Mouse (Mus musculus): ENCODE data around the gene Plagl1. TPM values are rescaled to one million over a fixed set of nuclear protein-coding genes. Genes with fewer than 3 reads are reported as not detected.

The Plagl1 gene
- polyA plus RNA-seq, 1 experiment from 2014 or later: 157 TPM

GRCm38 (mm10) chr10:13150435-13150834 is 90.1 kb downstream of the Plagl1 start:
- no peak overlapping the region for H3K9ac ChIP-seq
- H3K27ac ChIP-seq: no peak overlapping the region
- H3K36me3 ChIP-seq: no peaks in the 10 kb centered on the region
- no peak for ATAC-seq
- H3K4me1 ChIP-seq (replicated peaks): no peaks in the 10 kb centered on the region
- H3K9me3 ChIP-seq: no peaks in the 10 kb centered on the region
- 77% methylated on average over 3 of the region's 3 CpGs for WGBS
- H3K4me2 ChIP-seq (replicated peaks): no peak overlapping the region
- no peak overlapping the region for H3K4me3 ChIP-seq (replicated peaks)
- no peaks in the 10 kb centered on the region for H3K27me3 ChIP-seq (replicated peaks)

DNA sequence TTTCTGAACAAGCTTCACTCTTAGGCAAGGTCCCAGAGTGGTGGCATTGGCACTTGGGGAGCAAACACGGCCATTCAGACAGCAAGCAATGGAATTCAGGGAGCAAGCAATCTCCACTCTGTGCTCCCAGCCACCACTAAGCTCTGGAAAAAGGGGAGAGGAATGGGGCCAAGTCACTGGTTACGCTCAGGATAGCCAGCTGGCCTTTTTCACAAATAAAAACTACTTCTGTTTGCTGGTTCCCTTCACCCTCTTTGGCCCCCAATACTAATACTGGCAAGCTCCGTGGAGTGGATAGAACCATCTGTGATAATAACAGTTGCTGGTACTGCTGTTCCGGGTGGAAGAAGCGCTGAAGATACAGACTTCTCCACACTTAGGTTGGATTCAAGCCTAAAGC is 91.0 kb downstream of the Plagl1 start:
- H3K4me3 ChIP-seq (replicated peaks): no peak overlapping the region
- no peaks in the 10 kb centered on the region for H3K27me3 ChIP-seq (replicated peaks)
- H3K9me3 ChIP-seq: no peaks in the 10 kb centered on the region
- no peaks in the 10 kb centered on the region for H3K4me1 ChIP-seq (replicated peaks)
- no peak overlapping the region for H3K9ac ChIP-seq
- H3K27ac ChIP-seq: no peak overlapping the region
- WGBS: 61% methylated on average over 5 of the region's 5 CpGs
- ATAC-seq: no peak
- H3K4me2 ChIP-seq (replicated peaks): no peak overlapping the region
- no peaks in the 10 kb centered on the region for H3K36me3 ChIP-seq

DNA sequence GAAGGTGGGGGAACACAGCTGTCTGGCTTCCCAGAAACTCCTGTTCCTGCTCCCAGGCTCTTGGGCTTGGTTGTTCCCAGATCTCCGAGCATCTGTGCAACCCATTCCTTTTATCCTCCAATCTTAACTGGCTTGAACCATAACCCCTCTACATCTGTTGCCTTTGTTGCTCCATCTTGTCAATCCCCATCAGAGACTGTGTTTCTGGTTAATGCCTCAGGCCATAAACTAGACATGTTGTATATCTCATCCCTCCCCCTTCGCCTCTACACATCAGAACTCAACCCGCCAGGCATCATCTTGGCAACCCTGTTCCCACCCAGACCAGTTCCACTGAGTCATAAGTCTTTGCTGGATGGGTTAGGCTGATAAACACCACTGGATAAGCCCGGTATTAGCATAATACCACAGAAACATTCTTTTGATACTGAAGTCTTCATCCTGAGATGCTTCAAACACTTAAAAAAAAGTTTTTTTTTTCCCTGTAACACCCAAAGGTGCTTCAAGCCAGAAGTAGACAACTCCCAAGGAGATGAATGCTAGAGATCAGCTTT is 92.6 kb downstream of the Plagl1 start:
- Histone ChIP-seq H3K27me3 (replicated peaks) (no peaks in the 10 kb centered on the region), H3K4me3 (replicated peaks) (no peak overlapping the region), H3K9me3 (no peaks in the 10 kb centered on the region), H3K36me3 (no peaks in the 10 kb centered on the region), H3K4me1 (replicated peaks) (no peaks in the 10 kb centered on the region), H3K9ac (no peak overlapping the region), H3K27ac (no peak overlapping the region), H3K4me2 (replicated peaks) (no peak overlapping the region)
- WGBS: 85% methylated on average over 4 of the region's 4 CpGs
- ATAC-seq: no peak

GRCm38 (mm10) chr10:13155377-13155776 is 95.1 kb downstream of the Plagl1 start:
- no peak for ATAC-seq
- no peaks in the 10 kb centered on the region for H3K36me3 ChIP-seq
- H3K4me3 ChIP-seq (replicated peaks): no peak overlapping the region
- H3K4me1 ChIP-seq (replicated peaks): no peaks in the 10 kb centered on the region
- no peaks in the 10 kb centered on the region for H3K27me3 ChIP-seq (replicated peaks)
- WGBS: 90% methylated on average over 5 of the region's 5 CpGs
- H3K27ac ChIP-seq: no peak overlapping the region
- no peak overlapping the region for H3K4me2 ChIP-seq (replicated peaks)
- H3K9ac ChIP-seq: no peak overlapping the region
- H3K9me3 ChIP-seq: no peaks in the 10 kb centered on the region

GRCm38 (mm10) chr10:13160913-13161312 is 100.6 kb downstream of the Plagl1 start:
- no peak overlapping the region for H3K4me2 ChIP-seq (replicated peaks)
- no peak overlapping the region for H3K9ac ChIP-seq
- H3K36me3 ChIP-seq: no peaks in the 10 kb centered on the region
- no peaks in the 10 kb centered on the region for H3K9me3 ChIP-seq
- WGBS: 91% methylated on average over 4 of the region's 4 CpGs
- no peaks in the 10 kb centered on the region for H3K27me3 ChIP-seq (replicated peaks)
- no peaks in the 10 kb centered on the region for H3K4me1 ChIP-seq (replicated peaks)
- no peak overlapping the region for H3K27ac ChIP-seq
- ATAC-seq: no peak
- no peak overlapping the region for H3K4me3 ChIP-seq (replicated peaks)

DNA sequence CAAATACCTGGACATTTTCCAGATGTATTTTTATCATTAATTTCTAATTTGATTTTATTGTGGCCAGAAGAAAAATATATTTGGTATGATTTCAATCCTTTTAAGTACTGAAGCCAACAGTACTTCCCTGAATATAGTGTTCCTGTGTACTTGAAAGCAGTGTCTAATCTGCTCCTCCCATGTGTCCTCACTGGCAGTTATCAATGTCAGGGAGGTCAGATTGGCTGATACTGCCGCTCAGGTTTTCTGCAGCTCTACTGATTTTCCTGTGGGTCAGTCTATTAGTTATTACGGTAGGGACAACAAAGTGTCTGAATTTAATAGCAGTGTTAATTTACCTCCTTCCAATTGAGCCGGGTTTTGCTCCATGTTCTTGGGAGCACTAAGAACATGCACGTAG is 101.7 kb downstream of the Plagl1 start:
- Histone ChIP-seq H3K4me3 (replicated peaks) (no peak overlapping the region), H3K27ac (no peak overlapping the region), H3K4me1 (replicated peaks) (no peaks in the 10 kb centered on the region), H3K27me3 (replicated peaks) (no peaks in the 10 kb centered on the region), H3K36me3 (no peaks in the 10 kb centered on the region), H3K9me3 (no peaks in the 10 kb centered on the region), H3K4me2 (replicated peaks) (no peak overlapping the region), H3K9ac (no peak overlapping the region)
- ATAC-seq: no peak
- 78% methylated on average over 4 of the region's 4 CpGs for WGBS

GRCm38 (mm10) chr10:13168461-13168860 is 108.2 kb downstream of the Plagl1 start:
- Histone ChIP-seq H3K4me2 (replicated peaks) (no peak overlapping the region), H3K27ac (0 out of 2 replicates have a peak overlapping the region, but pooled peaks have one; percentile 54), H3K36me3 (no peaks in the 10 kb centered on the region), H3K4me3 (replicated peaks) (no peak overlapping the region), H3K4me1 (replicated peaks) (peaks cover 18% of the 10 kb centered on the region), H3K9me3 (no peaks in the 10 kb centered on the region), H3K9ac (no peak overlapping the region), H3K27me3 (replicated peaks) (no peaks in the 10 kb centered on the region)
- 53% methylated on average over 5 of the region's 5 CpGs for WGBS
- no peak for ATAC-seq

DNA sequence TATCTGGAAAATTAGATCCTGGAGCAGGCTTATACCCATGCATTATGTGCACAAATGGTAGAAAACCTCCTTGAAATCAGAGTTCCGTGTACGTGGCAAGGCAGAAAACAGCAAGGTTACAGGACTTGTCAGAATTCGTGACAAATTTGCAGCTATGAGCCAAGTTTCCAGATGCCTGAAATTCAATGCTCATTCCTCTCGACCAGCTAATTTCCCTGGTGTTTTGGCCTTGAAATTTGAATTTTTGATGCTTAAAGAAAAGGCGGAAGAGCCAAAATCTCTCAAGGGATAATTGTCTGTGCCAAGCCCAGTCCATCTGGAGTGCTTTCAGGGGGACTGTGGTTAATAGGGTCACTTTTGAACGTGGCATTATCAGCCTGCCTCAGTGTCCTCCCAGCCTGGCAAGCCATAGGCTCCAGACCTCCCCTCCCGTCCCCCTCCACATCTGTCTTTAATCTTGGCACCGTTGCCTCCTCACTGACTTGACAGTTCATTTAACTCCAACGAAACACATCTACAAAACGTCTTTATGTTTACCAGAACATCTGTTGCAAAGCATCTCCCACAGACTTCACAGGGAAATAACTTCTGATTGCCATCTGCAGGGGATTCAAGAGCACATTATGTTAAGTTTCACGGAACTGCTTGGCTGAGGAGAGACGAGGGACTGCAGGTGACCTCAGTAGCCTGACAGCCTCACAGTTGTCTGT is 110.6 kb downstream of the Plagl1 start:
- Histone ChIP-seq H3K27ac (peak overlapping the region; percentile 69), H3K9ac (no peak overlapping the region), H3K27me3 (replicated peaks) (no peaks in the 10 kb centered on the region), H3K4me2 (replicated peaks) (no peak overlapping the region), H3K9me3 (no peaks in the 10 kb centered on the region), H3K36me3 (no peaks in the 10 kb centered on the region), H3K4me3 (replicated peaks) (no peak overlapping the region), H3K4me1 (replicated peaks) (peaks cover 18% of the 10 kb centered on the region)
- 36% methylated on average over 12 of the region's 12 CpGs for WGBS
- peak; percentile 50 for ATAC-seq

- peak overlapping the region; percentile 69 for H3K27ac ChIP-seq
- H3K4me1 ChIP-seq (replicated peaks): peaks cover 18% of the 10 kb centered on the region
- no peaks in the 10 kb centered on the region for H3K9me3 ChIP-seq
- ATAC-seq: no peak
- no peaks in the 10 kb centered on the region; the same call in 1 of the 2 replicates for H3K36me3 ChIP-seq
- no peak overlapping the region for H3K4me3 ChIP-seq (replicated peaks)
- no peak overlapping the region for H3K9ac ChIP-seq
- no peak overlapping the region for H3K4me2 ChIP-seq (replicated peaks)
- no peaks in the 10 kb centered on the region for H3K27me3 ChIP-seq (replicated peaks)
- WGBS: 39% methylated on average over 2 of the region's 2 CpGs
Observed at GRCm38 (mm10) chr10:13171461-13171860, 111.2 kb downstream of the Plagl1 start.

- peaks cover 18% of the 10 kb centered on the region for H3K4me1 ChIP-seq (replicated peaks)
- H3K9me3 ChIP-seq: no peaks in the 10 kb centered on the region
- no peak overlapping the region for H3K9ac ChIP-seq
- no peak overlapping the region for H3K4me3 ChIP-seq (replicated peaks)
- H3K36me3 ChIP-seq: peaks cover 9% of the 10 kb centered on the region; the same call in 1 of the 2 replicates
- peak; percentile 63 for ATAC-seq
- H3K4me2 ChIP-seq (replicated peaks): no peak overlapping the region
- 38% methylated on average over 10 of the region's 10 CpGs for WGBS
- H3K27ac ChIP-seq: peak overlapping the region; percentile 64
- no peaks in the 10 kb centered on the region for H3K27me3 ChIP-seq (replicated peaks)
Observed at GRCm38 (mm10) chr10:13172798-13173221, 112.5 kb downstream of the Plagl1 start.

- 63% methylated on average over 7 of the region's 7 CpGs for WGBS
Observed at GRCm38 (mm10) chr10:13175866-13176265, 115.6 kb downstream of the Plagl1 start.

GRCm38 (mm10) chr10:13177973-13178624 is 117.8 kb downstream of the Plagl1 start, which contains the start of gene Zc2hc1b:
Zc2hc1b (minus strand) TSS chr10:13178023.
- WGBS: 45% methylated on average over 7 of the region's 7 CpGs
- no peaks in the 10 kb centered on the region for H3K27me3 ChIP-seq (replicated peaks)
- H3K36me3 ChIP-seq: peaks cover 30% of the 10 kb centered on the region
- no peak for ATAC-seq
- H3K4me1 ChIP-seq (replicated peaks): 0 out of 2 replicates have a peak, but pooled peaks cover 2% of the 10 kb centered on the region
- 0 out of 2 replicates have a peak within 1 kb of the TSS, but pooled peaks have one; percentile 18 for H3K27ac ChIP-seq
- H3K4me2 ChIP-seq (replicated peaks): no peak within 1 kb of the TSS
- no peak within 1 kb of the TSS for H3K9ac ChIP-seq
- H3K4me3 ChIP-seq (replicated peaks): no peak within 1 kb of the TSS
- no peaks in the 10 kb centered on the region for H3K9me3 ChIP-seq

More at GRCm38 (mm10) chr10:13175866-13176265, 115.6 kb downstream of the Plagl1 start:
- H3K27me3 ChIP-seq (replicated peaks): no peaks in the 10 kb centered on the region
- H3K9me3 ChIP-seq: no peaks in the 10 kb centered on the region
- peaks cover 19% of the 10 kb centered on the region for H3K36me3 ChIP-seq
- peaks cover 16% of the 10 kb centered on the region for H3K4me1 ChIP-seq (replicated peaks)
- no peak overlapping the region for H3K4me3 ChIP-seq (replicated peaks)
- H3K9ac ChIP-seq: no peak overlapping the region
- no peak overlapping the region for H3K27ac ChIP-seq
- no peak for ATAC-seq
- H3K4me2 ChIP-seq (replicated peaks): no peak overlapping the region
